Mouse (Mus musculus): ENCODE measurements around the gene Lekr1.
A peak's percentile ranks its signal among the peaks of the same experiment; 100 is the strongest.

Lekr1 gene

GRCm38 (mm10) chr3:65861471-65861881, 195.4 kb downstream of the Lekr1 start:
- TF ChIP-seq GATA4 (IDR thresholded peaks at IDR 0.05; ENCODE audit: insufficient replicate concordance, low read length): no peak

- no peak for TF ChIP-seq GATA4 (IDR thresholded peaks at IDR 0.05; ENCODE audit: insufficient replicate concordance, low read length)
Observed at GRCm38 (mm10) chr3:65863297-65863696, 197.3 kb downstream of the Lekr1 start.

DNA sequence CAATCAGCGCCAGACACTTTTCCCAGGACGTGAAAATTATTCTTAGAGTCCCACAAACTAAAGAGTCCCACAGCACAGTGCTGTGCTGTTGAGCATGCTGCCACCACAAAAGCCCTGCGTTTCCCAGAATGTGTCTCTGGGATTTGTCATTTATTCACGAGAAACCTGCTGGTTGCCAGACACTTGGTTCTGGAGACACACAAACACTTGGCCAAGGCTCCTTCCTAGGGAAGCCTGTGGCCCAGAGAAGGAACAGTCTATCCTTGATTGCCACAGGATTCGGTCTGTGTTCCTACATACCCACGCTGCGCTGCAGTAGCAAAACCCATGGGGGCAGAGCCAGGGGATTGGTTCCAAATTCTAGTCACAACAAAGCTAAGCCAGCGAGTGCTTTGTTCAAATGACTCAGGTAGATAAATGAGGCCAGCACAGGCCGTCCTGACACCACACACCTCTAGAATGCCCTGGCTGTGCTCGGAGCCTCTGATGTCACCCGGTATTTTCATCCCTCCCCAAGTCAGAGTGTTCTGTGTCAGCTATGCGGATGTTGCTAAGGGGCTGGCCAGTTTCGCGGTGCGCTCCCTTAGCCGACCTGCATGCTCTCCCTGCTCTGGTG, 197.8 kb downstream of the Lekr1 start:
- no peak for TF ChIP-seq GATA4 (IDR thresholded peaks at IDR 0.05; ENCODE audit: insufficient replicate concordance, low read length)

DNA sequence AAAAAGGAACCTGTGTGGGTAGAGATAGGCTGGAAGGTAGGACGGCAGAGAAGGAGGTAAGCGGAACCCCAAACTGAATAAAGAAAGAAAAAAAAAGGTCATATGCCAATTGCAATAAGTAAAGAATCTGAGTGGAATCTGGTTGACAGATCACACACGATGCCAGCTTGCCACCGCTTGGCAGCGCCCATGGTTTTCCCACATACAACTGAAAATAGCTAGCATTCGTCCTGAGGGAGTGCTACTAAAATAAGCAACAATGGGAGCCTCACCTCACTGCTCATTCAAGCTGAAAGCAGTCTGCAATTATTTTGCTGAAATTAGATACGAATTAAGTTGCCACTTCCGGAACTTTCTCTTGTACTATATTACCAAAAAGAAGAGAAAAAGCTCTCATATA, 202.9 kb downstream of the Lekr1 start:
- TF ChIP-seq GATA4 (IDR thresholded peaks at IDR 0.05; ENCODE audit: insufficient replicate concordance, low read length): no peak

DNA sequence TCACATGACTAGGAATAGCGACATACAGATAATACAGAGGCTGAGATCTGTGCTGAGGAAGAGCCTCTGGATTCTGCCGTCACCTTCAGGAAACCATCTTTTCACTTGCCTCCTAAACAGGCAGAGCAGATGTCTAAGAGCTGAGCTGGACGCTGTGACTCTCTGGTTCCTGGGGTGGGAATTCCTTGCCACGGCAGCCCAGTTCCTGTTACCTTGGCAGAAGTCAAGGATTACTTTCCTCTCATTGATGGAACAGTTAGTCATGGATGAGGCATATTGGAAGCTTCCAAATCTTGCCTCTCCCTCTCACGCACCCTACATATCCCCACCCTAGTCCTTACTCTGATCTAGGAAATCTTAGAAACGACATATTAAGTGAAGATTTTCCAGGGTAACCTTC, 203.7 kb downstream of the Lekr1 start:
- TF ChIP-seq GATA4 (IDR thresholded peaks at IDR 0.05; ENCODE audit: insufficient replicate concordance, low read length): no peak

DNA sequence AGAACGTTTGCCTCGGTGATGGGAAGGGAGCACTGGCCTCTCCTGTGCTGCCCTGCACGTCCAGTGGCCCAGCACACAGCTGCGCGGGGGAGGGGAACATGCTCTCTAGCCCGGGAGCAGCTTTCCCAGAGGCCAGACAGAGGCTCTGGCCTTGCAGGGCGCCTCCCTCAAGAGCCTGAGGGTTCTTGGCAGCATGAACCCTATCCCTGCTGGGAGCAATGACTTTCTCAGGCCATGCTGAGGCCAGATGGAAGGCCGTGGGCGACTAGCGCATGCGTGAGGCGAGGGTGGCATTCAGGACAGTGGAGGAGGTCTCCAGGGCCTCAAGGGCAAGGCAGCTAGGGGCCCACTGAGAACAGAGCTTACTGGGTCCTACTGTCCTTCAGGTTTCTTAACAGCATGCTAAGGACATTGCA, 205.2 kb downstream of the Lekr1 start:
- peak; percentile 7; the same call in 1 of the 2 replicates for TF ChIP-seq GATA4 (IDR thresholded peaks at IDR 0.05; ENCODE audit: insufficient replicate concordance, low read length)

GRCm38 (mm10) chr3:65871609-65872272, 205.7 kb downstream of the Lekr1 start:
- TF ChIP-seq GATA4 (IDR thresholded peaks at IDR 0.05; ENCODE audit: insufficient replicate concordance, low read length): no peak

- TF ChIP-seq GATA4 (IDR thresholded peaks at IDR 0.05; ENCODE audit: insufficient replicate concordance, low read length): no peak
Observed at GRCm38 (mm10) chr3:65873093-65873830, 207.2 kb downstream of the Lekr1 start.
